Mouse (Mus musculus) forebrain, embryonic 11.5 days (tissue): Measurements from ENCODE around the gene Ccnf. TPM values are rescaled to one million over a fixed set of nuclear protein-coding genes. Genes with fewer than 3 reads are reported as not detected.

ENCODE experiments used
- ATAC-seq: fragments of 200-750 bp; cut with Nextera tagmentation; replicated peaks from 2 replicates; pipeline ENCODE4 v1.8.0; 2017; ENCODE audit warnings: moderate TSS enrichment; ENCODE audit not compliant: low FRiP score
- DNase-seq: peaks from one replicate; pipeline ENCODE4 v3.0.0-alpha.2; 2017; ENCODE audit warnings: low spot score
- H3K27ac ChIP-seq: fragments of 300-500 bp; sonication (generic); 2 replicates; pipeline ENCODE4 v1.5.1; 2014; ENCODE audit warnings: low read depth, low read length
- H3K27me3 ChIP-seq: fragments of 300-500 bp; sonication (generic); 2 replicates; pipeline ENCODE4 v1.6.1; 2014; ENCODE audit warnings: mild to moderate bottlenecking, low read length, mixed read lengths; ENCODE audit not compliant: control insufficient read depth, insufficient read depth
- H3K36me3 ChIP-seq: fragments of 300-500 bp; sonication (generic); 2 replicates; pipeline ENCODE4 v1.6.1; 2014; ENCODE audit warnings: mild to moderate bottlenecking, low read length, moderate library complexity, mixed read lengths; ENCODE audit not compliant: control insufficient read depth, insufficient read depth
- H3K4me1 ChIP-seq: fragments of 300-500 bp; sonication (generic); replicated peaks from 2 replicates; pipeline ENCODE4 v1.6.1; 2014; ENCODE audit warnings: low read length, mixed read lengths; ENCODE audit not compliant: control insufficient read depth, insufficient read depth
- H3K4me2 ChIP-seq: fragments of 300-500 bp; sonication (generic); 2 replicates; pipeline ENCODE4 v1.6.1; 2014; ENCODE audit warnings: low read depth, mild to moderate bottlenecking, low read length, moderate library complexity, mixed read lengths; ENCODE audit not compliant: severe bottlenecking
- H3K4me3 ChIP-seq: fragments of 300-500 bp; sonication (generic); 2 replicates; pipeline ENCODE4 v1.5.1; 2014; ENCODE audit warnings: low read depth, low read length
- H3K9ac ChIP-seq: fragments of 300-500 bp; sonication (generic); 2 replicates; pipeline ENCODE4 v1.6.1; 2014; ENCODE audit warnings: low read length
- H3K9me3 ChIP-seq: fragments of 300-500 bp; sonication (generic); 2 replicates; pipeline ENCODE4 v1.6.1; 2016; ENCODE audit warnings: low read length, mixed read lengths; ENCODE audit not compliant: control insufficient read depth
- WGBS: fragments of 180-500 bp; shearing (Covaris S2); extraction: QIAGEN DNeasy Blood & Tissue Kit; methylation state at CpG from one replicate; pipeline ENCODE4 v1.1.7; 2014; 5-methylcytosine and 5-hydroxymethylcytosine counted together
- polyA plus RNA-seq: library from polyadenylated mRNA; unstranded; fragments of >200 nt; fragmentation: Nextera tagmentation; extraction: Ambion mirVana; gene quantifications from 2 replicates; pipeline ENCODE4 v1.2.1, GENCODE M21; 2014

The Ccnf gene
- polyA plus RNA-seq, 1 experiment from 2014 or later, result 117 TPM

DNA sequence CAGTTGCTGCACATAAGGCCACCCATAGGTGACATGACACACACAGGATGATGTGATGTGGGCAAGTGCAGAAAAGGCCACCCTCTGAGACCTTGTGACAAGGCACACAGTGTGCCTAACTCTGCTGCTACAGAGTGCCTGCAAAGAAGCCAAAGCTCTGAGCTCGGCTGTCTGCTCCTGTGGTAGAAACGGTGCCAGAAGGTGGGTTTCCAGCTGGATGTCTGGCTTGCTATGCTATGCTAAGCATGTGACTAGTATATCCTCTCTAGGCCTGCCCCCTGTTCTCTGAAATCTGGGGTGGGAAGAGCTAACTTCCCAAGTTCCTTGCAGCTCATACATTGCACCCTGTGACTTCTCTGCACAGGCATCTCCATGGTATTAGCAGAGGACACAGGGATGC, 13.5 kb upstream of the Ccnf start:
- Histone ChIP-seq H3K27ac (no peak overlapping the region), H3K4me2 (no peak overlapping the region)
- no peak for DNase-seq

GRCm38 (mm10) chr17:24260516-24260915, 9.2 kb upstream of the Ccnf start:
- WGBS, result 66% methylated on average over 4 of the region's 4 CpGs
- ATAC-seq, result no peak
- Histone ChIP-seq H3K4me2 (no peak overlapping the region), H3K9ac (no peak overlapping the region), H3K9me3 (no peaks in the 10 kb centered on the region; the same call in 1 of the 2 replicates), H3K4me1 (no peaks in the 10 kb centered on the region), H3K4me3 (no peak overlapping the region), H3K36me3 (no peaks in the 10 kb centered on the region), H3K27ac (no peak overlapping the region), H3K27me3 (no peaks in the 10 kb centered on the region)
- DNase-seq, result no peak

More for the DNA sequence above, 13.5 kb upstream of the Ccnf start:
- no peaks in the 10 kb centered on the region for H3K27me3 ChIP-seq
- H3K4me1 ChIP-seq, result no peaks in the 10 kb centered on the region
- no peaks in the 10 kb centered on the region; the same call in 1 of the 2 replicates for H3K9me3 ChIP-seq
- no peak overlapping the region for H3K4me3 ChIP-seq
- WGBS, result 92% methylated on average over 2 of the region's 2 CpGs
- H3K36me3 ChIP-seq, result no peaks in the 10 kb centered on the region
- H3K9ac ChIP-seq, result no peak overlapping the region
- no peak for ATAC-seq

DNA sequence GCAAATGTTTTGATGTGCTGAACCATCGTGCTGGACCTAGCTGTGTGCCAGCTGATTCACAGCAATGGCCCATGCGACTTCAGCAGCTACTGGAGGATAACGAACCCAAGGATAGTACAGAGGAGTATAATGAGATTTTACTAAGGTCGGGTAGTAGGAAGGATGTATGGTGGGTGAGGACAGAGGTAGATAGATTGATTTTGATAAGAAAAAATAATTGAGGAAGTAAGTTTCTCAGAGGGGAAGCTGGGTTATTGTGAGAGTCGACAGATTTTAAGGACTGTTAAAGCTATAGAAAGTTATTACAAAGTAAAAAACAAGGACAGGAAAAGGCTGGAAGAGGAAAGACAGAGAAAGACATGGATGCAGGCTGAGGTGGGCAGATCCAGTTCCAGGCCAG, 8.4 kb upstream of the Ccnf start:
- H3K4me2 ChIP-seq, result no peak overlapping the region
- H3K4me1 ChIP-seq, result no peaks in the 10 kb centered on the region
- H3K27me3 ChIP-seq, result no peaks in the 10 kb centered on the region
- H3K4me3 ChIP-seq, result no peak overlapping the region
- ATAC-seq (no peak), DNase-seq (no peak)
- 82% methylated on average over 5 of the region's 5 CpGs for WGBS
- H3K9ac ChIP-seq, result no peak overlapping the region
- no peaks in the 10 kb centered on the region; the same call in 1 of the 2 replicates for H3K9me3 ChIP-seq
- no peaks in the 10 kb centered on the region for H3K36me3 ChIP-seq
- no peak overlapping the region for H3K27ac ChIP-seq

- H3K4me1 ChIP-seq, result no peaks in the 10 kb centered on the region
- DNase-seq, result no peak
- 77% methylated on average over 4 of the region's 4 CpGs for WGBS
- no peak overlapping the region for H3K27ac ChIP-seq
- H3K27me3 ChIP-seq, result no peaks in the 10 kb centered on the region
- no peaks in the 10 kb centered on the region for H3K36me3 ChIP-seq
- no peak for ATAC-seq
- H3K4me3 ChIP-seq, result no peak overlapping the region
- no peak overlapping the region for H3K4me2 ChIP-seq
- H3K9me3 ChIP-seq, result no peaks in the 10 kb centered on the region; the same call in 1 of the 2 replicates
- H3K9ac ChIP-seq, result no peak overlapping the region
Measured at GRCm38 (mm10) chr17:24258981-24259380, 7.7 kb upstream of the Ccnf start.

- peak overlapping the region; percentile 85; the same call in 1 of the 2 replicates for H3K4me3 ChIP-seq
- 96% methylated on average over 2 of the region's 2 CpGs for WGBS
- peak overlapping the region; percentile 70; the same call in 1 of the 2 replicates for H3K4me2 ChIP-seq
- no peak overlapping the region for H3K27ac ChIP-seq
- no peak overlapping the region for H3K9ac ChIP-seq
- no peak for DNase-seq
- peaks cover 13% of the 10 kb centered on the region for H3K36me3 ChIP-seq
- no peaks in the 10 kb centered on the region for H3K9me3 ChIP-seq
- no peak for ATAC-seq
- H3K27me3 ChIP-seq, result no peaks in the 10 kb centered on the region
- H3K4me1 ChIP-seq, result no peaks in the 10 kb centered on the region; the same call in 1 of the 2 replicates
Measured at GRCm38 (mm10) chr17:24252329-24252728, 1.0 kb upstream of the Ccnf start.

DNA sequence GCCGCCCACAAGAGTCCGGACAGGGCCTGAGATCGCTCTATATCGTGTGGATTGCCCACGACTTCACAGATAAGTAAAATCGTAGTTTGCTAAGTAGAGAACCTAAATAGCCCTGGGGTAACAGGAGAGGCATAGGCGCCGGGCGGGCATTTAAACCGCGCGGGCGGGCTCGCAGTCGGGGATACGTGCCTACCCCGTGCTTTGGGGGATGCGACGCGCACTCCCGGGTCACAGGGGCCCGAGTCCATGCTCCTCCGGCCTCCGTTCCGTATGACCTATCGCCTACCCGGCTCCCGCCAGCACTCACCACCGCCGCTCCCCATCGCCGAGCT, 330 bp downstream of the Ccnf start:
- no peaks in the 10 kb centered on the region for H3K9me3 ChIP-seq
- H3K4me3 ChIP-seq, result peak overlapping the region; percentile 85
- H3K36me3 ChIP-seq, result peaks cover 15% of the 10 kb centered on the region
- DNase-seq, result no peak
- WGBS, result under 1% methylated on average over 32 of the region's 32 CpGs
- no peaks in the 10 kb centered on the region for H3K27me3 ChIP-seq
- H3K9ac ChIP-seq, result peak overlapping the region; percentile 91
- no peak for ATAC-seq
- peak overlapping the region; percentile 70 for H3K4me2 ChIP-seq
- peak overlapping the region; percentile 21; the same call in 1 of the 2 replicates for H3K27ac ChIP-seq
- H3K4me1 ChIP-seq, result no peaks in the 10 kb centered on the region; the same call in 1 of the 2 replicates

DNA sequence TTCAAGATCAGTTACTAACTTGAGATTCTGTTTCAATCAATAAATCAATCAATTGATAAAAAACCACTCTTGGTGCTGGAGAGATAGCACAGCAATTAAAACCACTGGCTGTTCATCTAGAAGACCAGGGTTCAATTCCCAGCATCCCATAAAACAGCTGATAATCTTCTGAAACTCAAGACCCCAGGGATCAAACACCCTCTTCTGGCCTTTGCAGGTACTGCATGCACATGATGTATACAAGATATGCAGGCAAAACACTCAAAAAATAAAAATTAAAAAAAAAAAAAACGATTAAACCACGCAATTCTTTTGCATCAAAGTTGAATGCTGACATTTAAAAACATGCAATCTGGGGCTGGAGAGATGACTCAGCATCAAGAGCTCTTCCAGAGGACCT, 2.6 kb downstream of the Ccnf start:
- H3K4me3 ChIP-seq, result no peak overlapping the region
- peaks cover 5% of the 10 kb centered on the region for H3K9me3 ChIP-seq
- no peak overlapping the region for H3K4me2 ChIP-seq
- H3K9ac ChIP-seq, result no peak overlapping the region
- H3K4me1 ChIP-seq, result no peaks in the 10 kb centered on the region; the same call in 1 of the 2 replicates
- DNase-seq (no peak), ATAC-seq (no peak)
- no peak overlapping the region for H3K27ac ChIP-seq
- peaks cover 32% of the 10 kb centered on the region for H3K36me3 ChIP-seq
- no peaks in the 10 kb centered on the region for H3K27me3 ChIP-seq
- 98% methylated on average over 2 of the region's 2 CpGs for whole genome bisulfite sequencing

- Histone ChIP-seq H3K4me2 (no peak overlapping the region), H3K27ac (no peak overlapping the region), H3K4me1 (no peaks in the 10 kb centered on the region), H3K27me3 (no peaks in the 10 kb centered on the region), H3K4me3 (no peak overlapping the region), H3K9me3 (peaks cover 5% of the 10 kb centered on the region), H3K9ac (no peak overlapping the region), H3K36me3 (peaks cover 63% of the 10 kb centered on the region)
- 97% methylated on average over 8 of the region's 8 CpGs for WGBS
- ATAC-seq (no peak), DNase-seq (no peak)
Measured at GRCm38 (mm10) chr17:24244061-24244460, 7.2 kb downstream of the Ccnf start.

DNA sequence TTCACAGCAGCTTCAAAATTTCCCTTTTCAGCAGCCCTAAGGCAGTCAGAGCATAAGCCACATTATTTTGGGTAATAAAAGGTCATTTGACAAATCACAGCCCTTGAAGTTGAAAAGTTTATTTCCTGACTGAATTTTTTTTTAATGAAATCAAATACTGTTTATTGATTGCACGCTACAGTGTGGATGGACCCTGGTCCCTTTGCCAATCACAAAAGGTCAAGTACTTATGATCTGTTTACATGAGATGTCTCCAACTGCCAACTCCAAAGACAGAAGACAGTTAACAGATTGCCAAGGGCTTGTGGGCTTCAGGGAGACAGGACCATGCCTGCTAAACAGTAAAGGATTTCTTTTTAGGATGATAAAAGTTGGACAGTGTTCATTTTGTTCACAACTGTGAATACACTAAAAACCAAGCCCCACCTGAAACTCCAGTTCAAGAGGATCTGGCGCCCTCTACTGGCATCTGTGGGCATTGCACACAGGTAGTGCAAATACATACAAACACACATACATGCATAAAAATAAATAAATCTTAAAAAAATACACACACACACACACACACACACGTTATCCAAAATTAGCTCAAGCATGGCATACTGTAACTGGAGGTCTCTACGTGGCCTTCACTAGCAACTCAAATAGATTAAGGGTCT, 7.8 kb downstream of the Ccnf start:
- H3K4me3 ChIP-seq, result no peak overlapping the region
- H3K27ac ChIP-seq, result no peak overlapping the region
- H3K9ac ChIP-seq, result no peak overlapping the region
- H3K4me1 ChIP-seq, result no peaks in the 10 kb centered on the region
- 86% methylated on average over 4 of the region's 4 CpGs for WGBS
- ATAC-seq (no peak), DNase-seq (no peak)
- H3K4me2 ChIP-seq, result no peak overlapping the region
- H3K9me3 ChIP-seq, result peaks cover 5% of the 10 kb centered on the region
- H3K36me3 ChIP-seq, result peaks cover 58% of the 10 kb centered on the region
- no peaks in the 10 kb centered on the region for H3K27me3 ChIP-seq
